Mouse (Mus musculus) hindlimb bud, embryonic 11.5 days (tissue): Measurements from ENCODE around the gene Lpin1.

Source experiments
- DNase-seq: peaks from one replicate; pipeline ENCODE4 v3.0.0-alpha.2; 2012; ENCODE audit warnings: low read depth, low spot score; ENCODE audit errors: extremely low spot score

The Lpin1 gene

GRCm38 (mm10) chr12:16619453-16619852 lies 8.7 kb upstream of the Lpin1 start:
- DNase-seq: no peak

GRCm38 (mm10) chr12:16618512-16619274 lies 7.9 kb upstream of the Lpin1 start:
- no peak for DNase-seq

- DNase-seq: no peak
Measured at GRCm38 (mm10) chr12:16615738-16616137, 5.0 kb upstream of the Lpin1 start.

- no peak for DNase-seq
Measured at GRCm38 (mm10) chr12:16614556-16614955, 3.8 kb upstream of the Lpin1 start.

- DNase-seq: no peak
Measured at GRCm38 (mm10) chr12:16605624-16606023, 5.1 kb downstream of the Lpin1 start.

- no peak for DNase-seq
Measured at GRCm38 (mm10) chr12:16602271-16602670, 8.5 kb downstream of the Lpin1 start.

- no peak for DNase-seq
Measured at GRCm38 (mm10) chr12:16600374-16600773, 10.4 kb downstream of the Lpin1 start.

GRCm38 (mm10) chr12:16599359-16599758 lies 11.4 kb downstream of the Lpin1 start:
- no peak for DNase-seq

- no peak for DNase-seq
Measured at GRCm38 (mm10) chr12:16593761-16594160, 17.0 kb downstream of the Lpin1 start.

GRCm38 (mm10) chr12:16593014-16593413 lies 17.8 kb downstream of the Lpin1 start:
- DNase-seq: no peak

GRCm38 (mm10) chr12:16592451-16592850 lies 18.3 kb downstream of the Lpin1 start:
- DNase-seq: no peak

- peak; percentile 69 for DNase-seq
Measured at GRCm38 (mm10) chr12:16591453-16592200, 19.1 kb downstream of the Lpin1 start.

- DNase-seq: no peak
Measured at GRCm38 (mm10) chr12:16589966-16590365, 20.8 kb downstream of the Lpin1 start.

GRCm38 (mm10) chr12:16589204-16589949 lies 21.4 kb downstream of the Lpin1 start:
- DNase-seq: peak; percentile 44

GRCm38 (mm10) chr12:16588396-16589042 lies 22.2 kb downstream of the Lpin1 start:
- no peak for DNase-seq

GRCm38 (mm10) chr12:16587767-16588166 lies 23.0 kb downstream of the Lpin1 start:
- no peak for DNase-seq

GRCm38 (mm10) chr12:16587111-16587510 lies 23.7 kb downstream of the Lpin1 start:
- DNase-seq: no peak

- DNase-seq: no peak
Measured at GRCm38 (mm10) chr12:16584964-16585363, 25.8 kb downstream of the Lpin1 start.

GRCm38 (mm10) chr12:16584035-16584682 lies 26.6 kb downstream of the Lpin1 start:
- DNase-seq: no peak

- no peak for DNase-seq
Measured at GRCm38 (mm10) chr12:16583313-16583712, 27.5 kb downstream of the Lpin1 start.

- DNase-seq: no peak
Measured at GRCm38 (mm10) chr12:16580306-16580705, 30.5 kb downstream of the Lpin1 start.
